Comparison of ENCODE assay signal across 21 mouse cellular contexts in the genomic region with DNA sequence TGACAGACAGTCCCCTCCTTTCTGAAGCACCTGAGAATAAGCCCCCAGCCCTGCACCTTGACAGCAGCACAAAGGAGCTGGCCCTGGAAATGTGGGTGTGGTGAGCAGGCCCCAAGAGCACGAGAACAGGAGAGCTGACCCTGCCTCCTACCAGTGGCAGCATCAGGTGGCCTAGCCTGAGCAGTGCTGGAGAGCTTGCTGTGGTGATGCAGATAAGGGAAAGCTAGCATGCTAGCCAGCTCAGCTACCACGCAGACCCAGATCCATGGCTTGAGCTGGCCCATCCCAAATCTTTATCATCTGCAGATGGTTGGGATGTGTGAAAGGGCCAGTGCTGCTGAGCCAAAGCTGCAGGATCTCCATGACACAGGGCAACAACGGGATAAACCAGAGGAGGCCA.
A peak's percentile ranks its signal among the peaks of the same experiment; 100 is the strongest.
DNase-seq lines count a peak whose midpoint lies in the region; ATAC-seq and TF ChIP-seq lines count a peak whose summit lies in the region.
"Had no signal": no experiment of that assay in that cellular context is flagged by ENCODE, and none has a peak within 500 bp of the region (broad histone marks: within the 10 kb centered on the region; RNA-seq: fewer than 3 reads in every experiment).

No protein-coding gene starts in this region.

- H3K4me2 ChIP-seq in stomach, embryonic 14.5 days (replicated peaks; ENCODE audit: low read depth, low read length): no peak overlapping the region
- no peak overlapping the region for H3K4me2 ChIP-seq in stomach, postnatal 0 days (replicated peaks; ENCODE audit: low read depth)
- 0 out of 2 replicates have a peak overlapping the region, but pooled peaks have one; percentile 2 for H3K4me2 ChIP-seq in liver, postnatal 0 days (ENCODE audit: low read depth, low read length)
- H3K4me2 ChIP-seq: limb, embryonic 13.5 days; midbrain, embryonic 11.5 days; neural tube, embryonic 12.5 days had no signal

- H3K9me3 ChIP-seq in stomach, embryonic 14.5 days (ENCODE audit: control insufficient read depth, low read depth, low read length): no peaks in the 10 kb centered on the region
- H3K9me3 ChIP-seq in stomach, postnatal 0 days (ENCODE audit: control insufficient read depth, low read length): no peaks in the 10 kb centered on the region
- no peaks in the 10 kb centered on the region for H3K9me3 ChIP-seq in liver, postnatal 0 days (ENCODE audit: low read length)
- H3K9me3 ChIP-seq: limb, embryonic 13.5 days; neural tube, embryonic 12.5 days had no signal

- WGBS in stomach, embryonic 14.5 days: 73% methylated on average over 3 of the region's 3 CpGs
- WGBS in stomach, postnatal 0 days: 74% methylated on average over 3 of the region's 3 CpGs
- WGBS in liver, postnatal 0 days (ENCODE audit: insufficient replicate concordance): 52% methylated on average over 3 of the region's 3 CpGs

- no peak overlapping the region for H3K27ac ChIP-seq in stomach, embryonic 14.5 days (ENCODE audit: low read length)
- H3K27ac ChIP-seq in stomach, postnatal 0 days (replicated peaks): no peak overlapping the region
- H3K27ac ChIP-seq in liver, postnatal 0 days (ENCODE audit: low read depth): peak overlapping the region; percentile 79
- H3K27ac ChIP-seq: limb, embryonic 13.5 days; neural tube, embryonic 12.5 days had no signal

- H3K36me3 ChIP-seq in stomach, embryonic 14.5 days (ENCODE audit: control insufficient read depth, insufficient read depth, low read length): no peaks in the 10 kb centered on the region
- H3K36me3 ChIP-seq in stomach, postnatal 0 days (ENCODE audit: control insufficient read depth, insufficient read depth, low read length): 0 out of 2 replicates have a peak, but pooled peaks cover 2% of the 10 kb centered on the region
- peaks cover 5% of the 10 kb centered on the region; the same call in 1 of the 2 replicates for H3K36me3 ChIP-seq in liver, postnatal 0 days (replicated peaks; ENCODE audit: insufficient read depth, low read length)
- H3K36me3 ChIP-seq: limb, embryonic 13.5 days had no signal

- peak; percentile 72; the same call in 1 of the 2 replicates for ATAC-seq in stomach, embryonic 14.5 days (ENCODE audit: insufficient number of reproducible peaks, insufficient read depth, low FRiP score, low read depth)
- no peak for ATAC-seq in stomach, postnatal 0 days (ENCODE audit: low FRiP score, low TSS enrichment)
- peak; percentile 100 for ATAC-seq in liver, postnatal 0 days
- no peak for ATAC-seq in granulocyte monocyte progenitor cell, adult 5-6 weeks (replicated peaks; ENCODE audit: poor library complexity, severe bottlenecking)
- ATAC-seq: hindbrain, embryonic 16.5 days had no signal

- H3K4me1 ChIP-seq in stomach, embryonic 14.5 days (ENCODE audit: control insufficient read depth, insufficient read depth, low read length): no peaks in the 10 kb centered on the region
- no peaks in the 10 kb centered on the region for H3K4me1 ChIP-seq in stomach, postnatal 0 days (replicated peaks; ENCODE audit: control insufficient read depth, insufficient read depth)
- peaks cover 4% of the 10 kb centered on the region; the same call in 1 of the 2 replicates for H3K4me1 ChIP-seq in liver, postnatal 0 days (ENCODE audit: insufficient read depth)
- H3K4me1 ChIP-seq: limb, embryonic 13.5 days; neural tube, embryonic 12.5 days had no signal

- DNase-seq in heart, adult 11 months: peak; percentile 80
- DNase-seq in heart, adult 18-20 months: no peak
- no peak for DNase-seq in stomach, postnatal 0 days (ENCODE audit: low spot score)
- peak; percentile 62 for DNase-seq in liver, postnatal 0 days
- DNase-seq in adipocyte (ENCODE audit: low spot score): no peak
- no peak for DNase-seq in ovary, adult 18-20 months (ENCODE audit: low spot score)
- DNase-seq: adrenal gland, adult 8-10 months; cerebellum, adult 18-20 months; cerebellum, postnatal 36 days; heart, postnatal 4 days; kidney, adult 2 months; kidney, postnatal 25 days; layer of hippocampus, adult 9-11 months; lung, postnatal 14 days; right cerebral cortex, postnatal 14 days had no signal

- no peak overlapping the region for H3K4me3 ChIP-seq in stomach, embryonic 14.5 days (ENCODE audit: low read depth, low read length)
- H3K4me3 ChIP-seq in stomach, postnatal 0 days (ENCODE audit: low read depth, low read length): no peak overlapping the region
- H3K4me3 ChIP-seq in liver, postnatal 0 days (ENCODE audit: low read depth, low read length): no peak overlapping the region
- H3K4me3 ChIP-seq: limb, embryonic 13.5 days; neural tube, embryonic 12.5 days had no signal

- no peak overlapping the region for H3K9ac ChIP-seq in stomach, embryonic 14.5 days (replicated peaks; ENCODE audit: low read depth, low read length)
- H3K9ac ChIP-seq in stomach, postnatal 0 days (ENCODE audit: low read length): no peak overlapping the region
- 0 out of 2 replicates have a peak overlapping the region, but pooled peaks have one; percentile 7 for H3K9ac ChIP-seq in liver, postnatal 0 days (replicated peaks)
- H3K9ac ChIP-seq: limb, embryonic 13.5 days; neural tube, embryonic 12.5 days had no signal

- H3K27me3 ChIP-seq in stomach, embryonic 14.5 days (ENCODE audit: control insufficient read depth, insufficient read depth, low read length): no peaks in the 10 kb centered on the region
- H3K27me3 ChIP-seq in stomach, postnatal 0 days (ENCODE audit: control insufficient read depth, insufficient read depth, low read length): no peaks in the 10 kb centered on the region
- no peaks in the 10 kb centered on the region for H3K27me3 ChIP-seq in liver, postnatal 0 days (ENCODE audit: insufficient read depth, low read length)
- H3K27me3 ChIP-seq: limb, embryonic 13.5 days; neural tube, embryonic 12.5 days had no signal

- TF ChIP-seq CTCF in stomach, postnatal 0 days (IDR thresholded peaks at IDR 0.05; ENCODE audit: low read depth): no peak
- no peak for TF ChIP-seq CTCF in liver, postnatal 0 days (IDR thresholded peaks at IDR 0.05; ENCODE audit: low read depth)

- no peak for TF ChIP-seq EP300 in stomach, postnatal 0 days (optimal IDR thresholded peaks at IDR 0.05)
- TF ChIP-seq EP300 in liver, postnatal 0 days (IDR thresholded peaks at IDR 0.05; ENCODE audit: low read depth): peak; percentile 83

Comparison
In these comparisons a context has a peak if more than half of its experiments do, and no peak if none do; other contexts are left out.
1. DNase-seq: peak in heart, adult 11 months (single experiment) and liver, postnatal 0 days (single experiment); none in heart, adult 18-20 months (0 of 2), stomach, postnatal 0 days (single experiment), adipocyte (single experiment) and ovary, adult 18-20 months (single experiment).
2. ATAC-seq: peak in stomach, embryonic 14.5 days (single experiment) and liver, postnatal 0 days (single experiment); none in stomach, postnatal 0 days (single experiment) and granulocyte monocyte progenitor cell, adult 5-6 weeks (single experiment).